Mouse (Mus musculus) lung, postnatal 10 days (tissue): ENCODE data around the gene Cngb1.
"Not testable (repeated sequence)": the region's sequence is repeated elsewhere in the genome, so short reads cannot be mapped to it uniquely, and the experiment has no call there.

Source experiments
- DNase-seq: peaks from one replicate; pipeline ENCODE4 v3.0.0; 2021

The Cngb1 gene

GRCm38 (mm10) chr8:95243853-95244252 lies 62.5 kb downstream of the Cngb1 start:
- DNase-seq: no peak

GRCm38 (mm10) chr8:95242826-95243571 lies 63.4 kb downstream of the Cngb1 start:
- no peak for DNase-seq

GRCm38 (mm10) chr8:95242099-95242825 lies 64.1 kb downstream of the Cngb1 start:
- no peak for DNase-seq

- DNase-seq: peak; percentile 82
These were observed 70.7 kb downstream of the Cngb1 start for GRCm38 (mm10) chr8:95235683-95236082.

GRCm38 (mm10) chr8:95230086-95230485 lies 76.3 kb downstream of the Cngb1 start:
- DNase-seq: not testable (repeated sequence)

- DNase-seq: no peak
These were observed 79.3 kb downstream of the Cngb1 start for GRCm38 (mm10) chr8:95227151-95227468.

GRCm38 (mm10) chr8:95226251-95227150 lies 79.9 kb downstream of the Cngb1 start:
- DNase-seq: no peak

GRCm38 (mm10) chr8:95223969-95224368 lies 82.4 kb downstream of the Cngb1 start:
- DNase-seq: no peak

- DNase-seq: no peak
These were observed 85.3 kb downstream of the Cngb1 start for GRCm38 (mm10) chr8:95221045-95221444.

- DNase-seq: no peak
These were observed 85.8 kb downstream of the Cngb1 start for GRCm38 (mm10) chr8:95220571-95220998.

GRCm38 (mm10) chr8:95219623-95220022 lies 86.8 kb downstream of the Cngb1 start:
- DNase-seq: no peak

GRCm38 (mm10) chr8:95215709-95216360 lies 90.5 kb downstream of the Cngb1 start:
- DNase-seq: no peak

- peak; percentile 54 for DNase-seq
These were observed 96.5 kb downstream of the Cngb1 start for GRCm38 (mm10) chr8:95209924-95210323.

- no peak for DNase-seq
These were observed 100.4 kb downstream of the Cngb1 start for GRCm38 (mm10) chr8:95205946-95206345.

- DNase-seq: peak; percentile 82
These were observed 102.4 kb downstream of the Cngb1 start for GRCm38 (mm10) chr8:95204039-95204380.

- no peak for DNase-seq
These were observed 102.9 kb downstream of the Cngb1 start for GRCm38 (mm10) chr8:95203326-95204038.

- DNase-seq: no peak
These were observed 103.6 kb downstream of the Cngb1 start, which contains the start of gene Kifc3 for GRCm38 (mm10) chr8:95202649-95203275. Kifc3 (minus strand) TSS chr8:95202812.

- DNase-seq: no peak
These were observed 104.3 kb downstream of the Cngb1 start for GRCm38 (mm10) chr8:95202056-95202570.

- no peak for DNase-seq
These were observed 104.9 kb downstream of the Cngb1 start for GRCm38 (mm10) chr8:95201491-95201890.

GRCm38 (mm10) chr8:95200001-95200405 lies 106.4 kb downstream of the Cngb1 start:
- DNase-seq: no peak

- no peak for DNase-seq
These were observed 110.7 kb downstream of the Cngb1 start for GRCm38 (mm10) chr8:95195728-95196127.
